Mouse (Mus musculus): ENCODE results near the gene Ppif. TPM values are rescaled to one million over a fixed set of nuclear protein-coding genes. Genes with fewer than 3 reads are reported as not detected.

Gene Ppif
- polyA plus RNA-seq, 1 experiment: 34.0 TPM

GRCm38 (mm10) chr14:25736140-25736539 is 42.2 kb downstream of the Ppif start:
- no peak for DNase-seq (ENCODE audit: low read depth)

- no peak for DNase-seq (ENCODE audit: low read depth)
These were observed 42.6 kb downstream of the Ppif start for GRCm38 (mm10) chr14:25736589-25736988.

GRCm38 (mm10) chr14:25738591-25739001 is 44.6 kb downstream of the Ppif start:
- no peak for DNase-seq (ENCODE audit: low read depth)

- no peak for DNase-seq (ENCODE audit: low read depth)
These were observed 46.1 kb downstream of the Ppif start for GRCm38 (mm10) chr14:25739957-25740565.

GRCm38 (mm10) chr14:25741211-25741610 is 47.3 kb downstream of the Ppif start:
- no peak for DNase-seq (ENCODE audit: low read depth)

GRCm38 (mm10) chr14:25741840-25742367 is 48.0 kb downstream of the Ppif start:
- no peak for DNase-seq (ENCODE audit: low read depth)

- DNase-seq (ENCODE audit: low read depth): no peak
These were observed 49.0 kb downstream of the Ppif start for GRCm38 (mm10) chr14:25742943-25743342.

- DNase-seq (ENCODE audit: low read depth): no peak
These were observed 51.6 kb downstream of the Ppif start for GRCm38 (mm10) chr14:25745365-25746184.

- DNase-seq (ENCODE audit: low read depth): no peak
These were observed 52.4 kb downstream of the Ppif start for GRCm38 (mm10) chr14:25746371-25746770.

GRCm38 (mm10) chr14:25746971-25747945 is 53.3 kb downstream of the Ppif start:
- DNase-seq (ENCODE audit: low read depth): no peak

GRCm38 (mm10) chr14:25747996-25748756 is 54.2 kb downstream of the Ppif start:
- no peak for DNase-seq (ENCODE audit: low read depth)

GRCm38 (mm10) chr14:25749143-25749909 is 55.4 kb downstream of the Ppif start:
- DNase-seq (ENCODE audit: low read depth): no peak

Other genes starting within 250 kb of the Ppif start
- 16.3 and 39.1 TPM in 2 replicates for gene Zmiz1, start 235.0 kb upstream of the Ppif start, polyA plus RNA-seq (2012; rRNA removed)
- gene Zcchc24, start 74.9 kb downstream of the Ppif start, polyA plus RNA-seq (2012; rRNA removed): 40.3 and 46.7 TPM in 2 replicates
- 53.0 and 58.4 TPM in 2 replicates for gene Anxa11, start 148.0 kb downstream of the Ppif start, polyA plus RNA-seq (2012; rRNA removed)
- gene Plac9a, start 208.9 kb downstream of the Ppif start, polyA plus RNA-seq (2012; rRNA removed): 3.8 and 4.4 TPM in 2 replicates
- 7.9 and 13.5 TPM in 2 replicates for gene Tmem254a, start 233.5 kb downstream of the Ppif start, polyA plus RNA-seq (2012; rRNA removed)
- not detected in 2 replicates for gene Cphx1, start 244.2 kb downstream of the Ppif start, polyA plus RNA-seq (2012; rRNA removed)